In genomic region chr14:61310036-61310772, GRCm38 (mm10) we compare ENCODE assay signal across 10 mouse cellular contexts. TPM values are rescaled to one million over a fixed set of nuclear protein-coding genes. Genes with fewer than 3 reads are reported as not detected.
DNase-seq lines count a peak whose midpoint lies in the region; ATAC-seq and TF ChIP-seq lines count a peak whose summit lies in the region.
"Had no signal": no experiment of that assay in that cellular context is flagged by ENCODE, and none has a peak within 500 bp of the region (broad histone marks: within the 10 kb centered on the region; RNA-seq: fewer than 3 reads in every experiment).

No protein-coding gene starts in this region.

- DNase-seq in heart, postnatal 36 days = no peak
- no peak for DNase-seq in midbrain, embryonic 10.5 days (ENCODE audit: low spot score)
- no peak for DNase-seq in midbrain, embryonic 14.5 days
- peak; percentile 63 for DNase-seq in limb, embryonic 14.5 days (ENCODE audit: low spot score)
- no peak for DNase-seq in urinary bladder, postnatal 25 days (ENCODE audit: low spot score)
- no peak for DNase-seq in ovary, postnatal 36 days (ENCODE audit: low spot score)

- 0 out of 2 replicates have a peak, but pooled peaks have one; percentile 15 for ATAC-seq in heart, embryonic 15.5 days (replicated peaks; ENCODE audit: insufficient number of reproducible peaks, insufficient read depth, low FRiP score, low read depth)
- ATAC-seq in midbrain, embryonic 14.5 days (ENCODE audit: low FRiP score, low TSS enrichment) = no peak
- peak; percentile 23; the same call in 1 of the 2 replicates for ATAC-seq in limb, embryonic 14.5 days (ENCODE audit: low FRiP score, low read depth)
- ATAC-seq: intestine, embryonic 16.5 days had no signal

- TF ChIP-seq POLR2A in limb, embryonic 14.5 days (IDR thresholded peaks at IDR 0.05; ENCODE audit: borderline replicate concordance, extremely low read depth, insufficient read depth, insufficient read length) = no peak
- TF ChIP-seq POLR2A in small intestine, adult 2 months (IDR thresholded peaks at IDR 0.05; ENCODE audit: low read depth, low read length) = no peak

- H3K9ac ChIP-seq in heart, embryonic 15.5 days = no peak overlapping the region
- H3K9ac ChIP-seq in midbrain, embryonic 14.5 days (replicated peaks; ENCODE audit: low read length) = no peak overlapping the region
- 0 out of 2 replicates have a peak overlapping the region, but pooled peaks have one; percentile 1 for H3K9ac ChIP-seq in limb, embryonic 14.5 days (ENCODE audit: low read depth, low read length, severe bottlenecking)

- H3K4me3 ChIP-seq in heart, embryonic 15.5 days = no peak overlapping the region
- no peak overlapping the region for H3K4me3 ChIP-seq in midbrain, embryonic 10.5 days
- H3K4me3 ChIP-seq in midbrain, embryonic 14.5 days (replicated peaks; ENCODE audit: low read depth, low read length) = no peak overlapping the region
- H3K4me3 ChIP-seq in limb, embryonic 14.5 days (replicated peaks; ENCODE audit: low read length) = no peak overlapping the region
- H3K4me3 ChIP-seq in small intestine, adult 2 months (ENCODE audit: low read depth, low read length) = peak overlapping the region; percentile 16; the same call in 1 of the 2 replicates

- intact Hi-C loops in heart, postnatal 36 days (cut with DNase I) = no loop called here

- H3K9me3 ChIP-seq in heart, embryonic 15.5 days (replicated peaks) = no peaks in the 10 kb centered on the region
- H3K9me3 ChIP-seq in midbrain, embryonic 10.5 days (replicated peaks) = no peaks in the 10 kb centered on the region
- no peaks in the 10 kb centered on the region for H3K9me3 ChIP-seq in midbrain, embryonic 14.5 days (ENCODE audit: control insufficient read depth, low read length)
- H3K9me3 ChIP-seq in limb, embryonic 14.5 days (ENCODE audit: control insufficient read depth, low read length) = no peaks in the 10 kb centered on the region

- no peaks in the 10 kb centered on the region for H3K27me3 ChIP-seq in heart, embryonic 15.5 days
- no peaks in the 10 kb centered on the region for H3K27me3 ChIP-seq in midbrain, embryonic 10.5 days (ENCODE audit: low read depth, poor library complexity, severe bottlenecking)
- no peaks in the 10 kb centered on the region for H3K27me3 ChIP-seq in midbrain, embryonic 14.5 days (ENCODE audit: control insufficient read depth, insufficient read depth, low read length)
- H3K27me3 ChIP-seq in limb, embryonic 14.5 days (ENCODE audit: control insufficient read depth, insufficient read depth, low read length) = no peaks in the 10 kb centered on the region
- H3K27me3 ChIP-seq in small intestine, adult 2 months (ENCODE audit: control insufficient read depth, insufficient read depth, low read length) = no peaks in the 10 kb centered on the region

- no peak for TF ChIP-seq CTCF in small intestine, adult 2 months (IDR thresholded peaks at IDR 0.05; ENCODE audit: extremely low read depth, insufficient read length, insufficient replicate concordance, low read depth, low read length)

- H3K27ac ChIP-seq in heart, embryonic 15.5 days = peak overlapping the region; percentile 13
- H3K27ac ChIP-seq in midbrain, embryonic 10.5 days (replicated peaks) = 0 out of 2 replicates have a peak overlapping the region, but pooled peaks have one; percentile 49
- no peak overlapping the region for H3K27ac ChIP-seq in midbrain, embryonic 14.5 days (replicated peaks; ENCODE audit: low read depth, low read length)
- H3K27ac ChIP-seq in limb, embryonic 14.5 days (replicated peaks; ENCODE audit: low read depth, low read length) = 0 out of 2 replicates have a peak overlapping the region, but pooled peaks have one; percentile 33
- H3K27ac ChIP-seq in small intestine, adult 2 months (ENCODE audit: insufficient read depth, low read depth, low read length) = no peak overlapping the region

- peaks cover 19% of the 10 kb centered on the region for H3K4me1 ChIP-seq in heart, embryonic 15.5 days (replicated peaks)
- peaks cover 11% of the 10 kb centered on the region for H3K4me1 ChIP-seq in midbrain, embryonic 10.5 days
- no peaks in the 10 kb centered on the region for H3K4me1 ChIP-seq in midbrain, embryonic 14.5 days (ENCODE audit: control insufficient read depth, insufficient read depth, low read length)
- H3K4me1 ChIP-seq in limb, embryonic 14.5 days (ENCODE audit: control insufficient read depth, insufficient read depth, low read length) = peaks cover 18% of the 10 kb centered on the region
- H3K4me1 ChIP-seq in small intestine, adult 2 months (ENCODE audit: control insufficient read depth, insufficient read depth, insufficient read length, low read length) = 0 out of 2 replicates have a peak, but pooled peaks cover 2% of the 10 kb centered on the region

- 42% methylated on average over 7 of the region's 7 CpGs for WGBS in heart, embryonic 15.5 days
- 75% methylated on average over 7 of the region's 7 CpGs for WGBS in midbrain, embryonic 10.5 days
- 73% methylated on average over 7 of the region's 7 CpGs for WGBS in midbrain, embryonic 14.5 days
- WGBS in limb, embryonic 14.5 days = 47% methylated on average over 7 of the region's 7 CpGs
- 78% methylated on average over 7 of the region's 7 CpGs for WGBS in small intestine, adult 2 months

- H3K4me2 ChIP-seq in heart, embryonic 15.5 days = peak overlapping the region; percentile 17; the same call in 1 of the 2 replicates
- H3K4me2 ChIP-seq in midbrain, embryonic 14.5 days (ENCODE audit: low read length) = no peak overlapping the region
- H3K4me2 ChIP-seq in limb, embryonic 14.5 days (replicated peaks; ENCODE audit: low read depth, low read length, severe bottlenecking) = no peak overlapping the region

- no peaks in the 10 kb centered on the region for H3K36me3 ChIP-seq in heart, embryonic 15.5 days
- no peaks in the 10 kb centered on the region for H3K36me3 ChIP-seq in midbrain, embryonic 10.5 days
- no peaks in the 10 kb centered on the region for H3K36me3 ChIP-seq in midbrain, embryonic 14.5 days (ENCODE audit: control insufficient read depth, insufficient read depth, low read length)
- H3K36me3 ChIP-seq in limb, embryonic 14.5 days (ENCODE audit: control insufficient read depth, insufficient read depth, low read length) = no peaks in the 10 kb centered on the region
- no peaks in the 10 kb centered on the region for H3K36me3 ChIP-seq in small intestine, adult 2 months (ENCODE audit: control insufficient read depth, insufficient read depth, low read length)

RNA-seq across cellular contexts. Expression of gene Arl11, which starts 0.7 kb away (rescaled TPM):
- 0.53 and 1.3 TPM in 2 replicates for polyA plus RNA-seq in heart, embryonic 15.5 days (2015; fragmentation: Nextera tagmentation; extraction: Ambion mirVana)
- 1 to 10 TPM; 1.2 to 1.7 TPM for total RNA-seq in heart, postnatal 36 days (2021)
- 0.15 and 0.56 TPM in 2 replicates for polyA plus RNA-seq in midbrain, embryonic 10.5 days (2016; fragmentation: Nextera tagmentation; extraction: Ambion mirVana)
- polyA plus RNA-seq in midbrain, embryonic 14.5 days (2014; fragmentation: Nextera tagmentation; extraction: Ambion mirVana) = 0.47 TPM in 1 of 2 replicates, not detected in the other
- 1.1 and 1.2 TPM in 2 replicates for polyA plus RNA-seq in limb, embryonic 14.5 days (2012; rRNA removed)
- 0.70 and 0.81 TPM in 2 replicates for polyA plus RNA-seq in limb, embryonic 14.5 days (2014; fragmentation: Nextera tagmentation; extraction: Ambion mirVana)
- polyA plus RNA-seq in small intestine, adult 2 months (2012; rRNA removed) = 1.4 and 2.4 TPM in 2 replicates

RNA-seq across cellular contexts. Expression of gene Ebpl, which starts 50.0 kb away (rescaled TPM):
- polyA plus RNA-seq in heart, embryonic 15.5 days (2015; fragmentation: Nextera tagmentation; extraction: Ambion mirVana) = 4.1 and 4.7 TPM in 2 replicates
- total RNA-seq in heart, postnatal 36 days (2021) = 1 to 10 TPM; 1.1 TPM
- polyA plus RNA-seq in midbrain, embryonic 10.5 days (2016; fragmentation: Nextera tagmentation; extraction: Ambion mirVana) = 10.6 and 11.0 TPM in 2 replicates
- polyA plus RNA-seq in midbrain, embryonic 14.5 days (2014; fragmentation: Nextera tagmentation; extraction: Ambion mirVana) = 7.6 and 8.8 TPM in 2 replicates
- 4.8 and 5.4 TPM in 2 replicates for polyA plus RNA-seq in limb, embryonic 14.5 days (2012; rRNA removed)
- 13.6 and 14.5 TPM in 2 replicates for polyA plus RNA-seq in limb, embryonic 14.5 days (2014; fragmentation: Nextera tagmentation; extraction: Ambion mirVana)
- 0.96 and 2.1 TPM in 2 replicates for polyA plus RNA-seq in small intestine, adult 2 months (2012; rRNA removed)

RNA-seq across cellular contexts. Expression of gene Sgcg, which starts 51.9 kb away (rescaled TPM):
- polyA plus RNA-seq in heart, embryonic 15.5 days (2015; fragmentation: Nextera tagmentation; extraction: Ambion mirVana) = 51.0 and 59.1 TPM in 2 replicates
- 100 to 1,000 TPM; 237 to 263 TPM for total RNA-seq in heart, postnatal 36 days (2021)
- polyA plus RNA-seq in midbrain, embryonic 10.5 days (2016; fragmentation: Nextera tagmentation; extraction: Ambion mirVana) = not detected in 2 replicates
- not detected in 2 replicates for polyA plus RNA-seq in midbrain, embryonic 14.5 days (2014; fragmentation: Nextera tagmentation; extraction: Ambion mirVana)
- polyA plus RNA-seq in limb, embryonic 14.5 days (2012; rRNA removed) = 9.5 and 10.4 TPM in 2 replicates
- polyA plus RNA-seq in limb, embryonic 14.5 days (2014; fragmentation: Nextera tagmentation; extraction: Ambion mirVana) = 12.1 and 12.5 TPM in 2 replicates
- not detected in 2 replicates for polyA plus RNA-seq in small intestine, adult 2 months (2012; rRNA removed)
- total RNA-seq: left cerebral cortex, postnatal 4 days had no signal

Comparison
In these comparisons a context has a peak if more than half of its experiments do, and no peak if none do; other contexts are left out.
1. H3K27ac ChIP-seq: peak in heart, embryonic 15.5 days (single experiment), midbrain, embryonic 10.5 days (single experiment) and limb, embryonic 14.5 days (single experiment); none in midbrain, embryonic 14.5 days (single experiment) and small intestine, adult 2 months (single experiment).
2. RNA of gene Sgcg, which starts 51.9 kb away (polyA plus RNA-seq): 51.0 to 59.1 TPM in heart, embryonic 15.5 days and 9.5 to 12.5 TPM in limb, embryonic 14.5 days; not detected in midbrain, embryonic 10.5 days, not detected in midbrain, embryonic 14.5 days and not detected in small intestine, adult 2 months; every median in the first group is over 10 times any median in the second.